Mouse (Mus musculus) forebrain, embryonic 15.5 days (tissue): ENCODE measurements around the gene Sc5d. TPM values are rescaled to one million over a fixed set of nuclear protein-coding genes. Genes with fewer than 3 reads are reported as not detected.

ENCODE experiments used
- ATAC-seq: fragments of 200-750 bp; cut with Nextera tagmentation; replicated peaks from 2 replicates; pipeline ENCODE4 v1.8.0; 2017; ENCODE audit warnings: mild to moderate bottlenecking, moderate TSS enrichment, moderate library complexity
- H3K27ac ChIP-seq: fragments of 300-500 bp; sonication (generic); replicated peaks from 2 replicates; pipeline ENCODE4 v1.5.1; 2015; ENCODE audit warnings: mild to moderate bottlenecking, inconsistent platforms
- H3K27me3 ChIP-seq: fragments of 300-500 bp; sonication (generic); 2 replicates; pipeline ENCODE4 v1.6.1; 2015; ENCODE audit warnings: inconsistent platforms
- H3K36me3 ChIP-seq: fragments of 300-500 bp; sonication (generic); 2 replicates; pipeline ENCODE4 v1.6.1; 2015; ENCODE audit warnings: mild to moderate bottlenecking, inconsistent platforms
- H3K4me1 ChIP-seq: fragments of 300-500 bp; sonication (generic); 2 replicates; pipeline ENCODE4 v1.6.1; 2015; ENCODE audit warnings: inconsistent platforms
- H3K4me2 ChIP-seq: fragments of 300-500 bp; sonication (generic); replicated peaks from 2 replicates; pipeline ENCODE4 v1.6.1; 2015; ENCODE audit warnings: mild to moderate bottlenecking, inconsistent platforms
- H3K4me3 ChIP-seq: fragments of 300-500 bp; sonication (generic); 2 replicates; pipeline ENCODE4 v1.5.1; 2015; ENCODE audit warnings: mild to moderate bottlenecking, inconsistent platforms
- H3K9ac ChIP-seq: fragments of 300-500 bp; sonication (generic); replicated peaks from 2 replicates; pipeline ENCODE4 v1.6.1; 2015; ENCODE audit warnings: mild to moderate bottlenecking, inconsistent platforms
- H3K9me3 ChIP-seq: fragments of 300-500 bp; sonication (generic); 2 replicates; pipeline ENCODE4 v1.6.1; 2016; ENCODE audit warnings: inconsistent platforms
- WGBS: fragments of 180-500 bp; shearing (Covaris S2); methylation state at CpG from one replicate; pipeline ENCODE4 v1.1.7; 2015; ENCODE audit warnings: mixed read lengths; 5-methylcytosine and 5-hydroxymethylcytosine counted together
- polyA plus RNA-seq: library from polyadenylated mRNA; unstranded; fragments of >200 nt; fragmentation: Nextera tagmentation; extraction: Ambion mirVana; gene quantifications from 2 replicates; pipeline ENCODE4 v1.2.1, GENCODE M21; 2015

Sc5d gene
- polyA plus RNA-seq: 68.1 and 69.8 TPM in 2 replicates

DNA sequence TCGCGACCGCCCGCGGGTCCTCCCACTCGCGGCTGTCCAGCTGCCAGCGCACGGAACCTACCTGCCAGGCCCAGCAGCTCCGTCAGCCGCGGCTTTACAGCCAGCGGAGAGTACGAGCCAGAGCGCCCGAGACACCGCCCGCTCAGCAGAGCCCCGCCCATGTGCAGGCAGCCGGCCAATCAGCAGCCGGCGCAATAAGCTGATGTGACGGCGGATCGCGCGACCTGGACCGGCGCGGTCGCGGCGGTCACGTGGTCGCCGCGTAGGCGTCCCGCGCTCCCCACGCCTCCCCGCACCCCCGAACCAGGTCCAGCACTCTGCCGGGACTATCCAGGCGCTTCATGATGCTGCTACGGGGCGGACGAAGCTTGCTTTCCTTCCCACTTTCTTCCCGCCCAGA, at the start of gene Sc5d:
Gene Sc5d, minus strand, starts transcription at position 112 of the 400 bp plus-strand sequence.
- Histone ChIP-seq H3K27ac (peak within 1 kb of the TSS; percentile 91), H3K4me1 (peaks cover 33% of the 10 kb centered on the region), H3K27me3 (no peaks in the 10 kb centered on the region), H3K4me3 (peak within 1 kb of the TSS; percentile 77), H3K9me3 (no peaks in the 10 kb centered on the region), H3K4me2 (peak within 1 kb of the TSS; percentile 55), H3K9ac (peak within 1 kb of the TSS; percentile 71), H3K36me3 (peaks cover 11% of the 10 kb centered on the region)
- ATAC-seq: peak; percentile 99
- under 1% methylated on average over 46 of the region's 49 CpGs for WGBS

GRCm38 (mm10) chr9:42311311-42311710, 47.3 kb upstream of the Sc5d start:
- Histone ChIP-seq H3K27me3 (no peaks in the 10 kb centered on the region), H3K36me3 (no peaks in the 10 kb centered on the region), H3K4me2 (no peak overlapping the region), H3K27ac (no peak overlapping the region), H3K4me1 (no peaks in the 10 kb centered on the region), H3K9ac (no peak overlapping the region), H3K4me3 (no peak overlapping the region), H3K9me3 (no peaks in the 10 kb centered on the region)
- ATAC-seq: no peak
- 95% methylated on average over 3 of the region's 3 CpGs for WGBS

DNA sequence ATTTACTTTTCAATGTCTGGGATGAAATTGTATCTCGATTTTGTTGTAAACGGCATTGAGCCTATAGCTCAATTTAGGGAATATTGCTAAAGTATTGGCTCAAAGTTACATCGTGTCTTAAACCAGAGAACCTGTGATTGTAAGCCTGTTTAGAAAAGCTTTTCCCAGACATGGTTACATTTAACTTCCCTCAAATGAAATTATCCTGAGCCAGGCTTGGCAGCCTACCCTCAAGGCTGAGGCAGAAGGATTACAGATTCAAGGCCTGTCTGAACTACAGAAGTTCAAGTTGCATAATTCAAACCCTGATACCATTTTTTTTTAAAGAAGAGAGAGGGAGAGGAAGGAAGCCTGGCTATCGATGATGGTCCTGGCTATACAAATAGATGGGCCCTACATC, 39.8 kb upstream of the Sc5d start:
- no peak overlapping the region for H3K4me2 ChIP-seq
- H3K9me3 ChIP-seq: no peaks in the 10 kb centered on the region
- H3K27ac ChIP-seq: no peak overlapping the region
- H3K4me3 ChIP-seq: no peak overlapping the region
- 93% methylated on average over 4 of the region's 4 CpGs for WGBS
- ATAC-seq: no peak
- no peaks in the 10 kb centered on the region for H3K27me3 ChIP-seq
- no peaks in the 10 kb centered on the region for H3K4me1 ChIP-seq
- H3K36me3 ChIP-seq: no peaks in the 10 kb centered on the region
- no peak overlapping the region for H3K9ac ChIP-seq

- no peak overlapping the region for H3K9ac ChIP-seq
- ATAC-seq: no peak
- H3K36me3 ChIP-seq: no peaks in the 10 kb centered on the region
- WGBS: 87% methylated on average over 6 of the region's 6 CpGs
- no peak overlapping the region for H3K4me2 ChIP-seq
- H3K9me3 ChIP-seq: no peaks in the 10 kb centered on the region
- no peaks in the 10 kb centered on the region for H3K4me1 ChIP-seq
- H3K4me3 ChIP-seq: no peak overlapping the region
- H3K27me3 ChIP-seq: no peaks in the 10 kb centered on the region
- H3K27ac ChIP-seq: no peak overlapping the region
These were observed 37.1 kb upstream of the Sc5d start for GRCm38 (mm10) chr9:42301082-42301633.

GRCm38 (mm10) chr9:42296297-42296922, 32.4 kb upstream of the Sc5d start:
- Histone ChIP-seq H3K27ac (no peak overlapping the region), H3K9me3 (no peaks in the 10 kb centered on the region), H3K27me3 (no peaks in the 10 kb centered on the region), H3K4me3 (no peak overlapping the region), H3K4me2 (no peak overlapping the region), H3K36me3 (no peaks in the 10 kb centered on the region), H3K9ac (no peak overlapping the region), H3K4me1 (peaks cover 2% of the 10 kb centered on the region; the same call in 1 of the 2 replicates)
- WGBS: 95% methylated on average over 10 of the region's 10 CpGs
- ATAC-seq: no peak

DNA sequence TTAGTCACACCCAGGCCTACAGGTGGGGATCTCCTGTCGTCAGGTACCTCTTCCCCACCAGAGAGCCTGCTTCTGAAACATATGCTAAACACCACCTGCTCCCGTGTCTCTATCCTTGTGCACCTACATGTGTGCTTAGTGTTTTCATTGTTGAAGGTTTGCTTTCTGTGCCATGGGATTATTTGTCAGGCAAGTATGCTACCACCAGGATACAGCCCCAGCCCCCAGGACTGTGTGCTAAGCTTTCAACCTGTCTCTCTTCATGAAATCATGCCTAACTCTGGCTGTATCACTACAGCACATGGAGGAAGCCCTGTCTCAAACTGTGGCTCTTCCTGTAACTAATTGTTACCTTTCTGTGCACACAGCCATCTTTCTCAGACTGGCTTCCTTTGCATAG, 30.1 kb upstream of the Sc5d start:
- 80% methylated on average over 2 of the region's 2 CpGs for WGBS
- H3K36me3 ChIP-seq: no peaks in the 10 kb centered on the region

GRCm38 (mm10) chr9:42293596-42293995, 29.5 kb upstream of the Sc5d start:
- no peak overlapping the region for H3K4me3 ChIP-seq
- H3K36me3 ChIP-seq: no peaks in the 10 kb centered on the region
- no peak overlapping the region for H3K27ac ChIP-seq
- no peaks in the 10 kb centered on the region for H3K27me3 ChIP-seq
- H3K9ac ChIP-seq: no peak overlapping the region
- H3K4me2 ChIP-seq: no peak overlapping the region
- no peaks in the 10 kb centered on the region for H3K9me3 ChIP-seq
- ATAC-seq: no peak
- WGBS: 75% methylated on average over 3 of the region's 3 CpGs
- H3K4me1 ChIP-seq: peaks cover 2% of the 10 kb centered on the region; the same call in 1 of the 2 replicates

More for the DNA sequence above, 30.1 kb upstream of the Sc5d start:
- H3K9ac ChIP-seq: no peak overlapping the region
- H3K27me3 ChIP-seq: no peaks in the 10 kb centered on the region
- no peak overlapping the region for H3K27ac ChIP-seq
- ATAC-seq: no peak
- H3K4me3 ChIP-seq: no peak overlapping the region
- H3K9me3 ChIP-seq: no peaks in the 10 kb centered on the region
- H3K4me1 ChIP-seq: peaks cover 2% of the 10 kb centered on the region; the same call in 1 of the 2 replicates
- no peak overlapping the region for H3K4me2 ChIP-seq

DNA sequence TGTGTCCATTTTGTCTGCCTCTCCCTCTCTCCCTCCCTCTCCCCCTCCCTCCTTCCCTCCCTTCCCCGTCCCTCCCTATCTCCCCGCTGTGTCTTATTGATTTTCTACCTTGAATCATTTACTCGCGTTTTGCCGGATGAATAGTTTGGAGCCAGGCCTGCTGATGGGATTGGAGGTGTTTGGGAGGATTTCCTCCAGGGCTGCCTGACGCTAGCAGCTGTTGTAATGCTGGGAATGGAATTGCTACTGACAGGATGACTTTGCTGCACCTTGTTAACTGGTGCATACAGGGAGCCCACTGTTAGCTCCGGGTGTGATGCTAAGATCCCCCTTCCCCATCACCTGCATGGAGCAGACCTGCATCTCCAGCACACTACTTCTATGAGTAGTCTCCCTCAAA, 29.0 kb upstream of the Sc5d start:
- H3K4me2 ChIP-seq: no peak overlapping the region

GRCm38 (mm10) chr9:42279676-42280075, 15.6 kb upstream of the Sc5d start:
- no peak overlapping the region for H3K27ac ChIP-seq
- H3K4me3 ChIP-seq: no peak overlapping the region
- H3K36me3 ChIP-seq: no peaks in the 10 kb centered on the region
- ATAC-seq: no peak
- H3K4me2 ChIP-seq: no peak overlapping the region
- H3K27me3 ChIP-seq: no peaks in the 10 kb centered on the region
- H3K4me1 ChIP-seq: no peaks in the 10 kb centered on the region
- H3K9me3 ChIP-seq: no peaks in the 10 kb centered on the region
- H3K9ac ChIP-seq: no peak overlapping the region
- WGBS: 80% methylated on average over 4 of the region's 4 CpGs

More for the DNA sequence above, 29.0 kb upstream of the Sc5d start:
- Histone ChIP-seq H3K27me3 (no peaks in the 10 kb centered on the region), H3K27ac (no peak overlapping the region), H3K4me1 (peaks cover 2% of the 10 kb centered on the region; the same call in 1 of the 2 replicates), H3K9me3 (no peaks in the 10 kb centered on the region), H3K9ac (no peak overlapping the region), H3K4me3 (no peak overlapping the region), H3K36me3 (no peaks in the 10 kb centered on the region)
- WGBS: 34% methylated on average over 7 of the region's 7 CpGs
- no peak for ATAC-seq

- H3K27ac ChIP-seq: no peak overlapping the region
- H3K27me3 ChIP-seq: no peaks in the 10 kb centered on the region
- H3K4me2 ChIP-seq: no peak overlapping the region
- no peaks in the 10 kb centered on the region for H3K36me3 ChIP-seq
- H3K9ac ChIP-seq: no peak overlapping the region
- no peaks in the 10 kb centered on the region for H3K9me3 ChIP-seq
- H3K4me1 ChIP-seq: no peaks in the 10 kb centered on the region
- WGBS: 86% methylated on average over 3 of the region's 3 CpGs
- H3K4me3 ChIP-seq: no peak overlapping the region
- ATAC-seq: no peak
These were observed 14.0 kb upstream of the Sc5d start for GRCm38 (mm10) chr9:42278046-42278445.

GRCm38 (mm10) chr9:42277606-42278005, 13.6 kb upstream of the Sc5d start:
- Histone ChIP-seq H3K27me3 (no peaks in the 10 kb centered on the region), H3K9ac (no peak overlapping the region), H3K4me1 (no peaks in the 10 kb centered on the region), H3K4me3 (no peak overlapping the region), H3K36me3 (no peaks in the 10 kb centered on the region), H3K27ac (no peak overlapping the region), H3K4me2 (no peak overlapping the region), H3K9me3 (no peaks in the 10 kb centered on the region)
- ATAC-seq: no peak
- WGBS: 88% methylated on average over 1 of the region's 1 CpGs

GRCm38 (mm10) chr9:42277162-42277561, 13.1 kb upstream of the Sc5d start:
- Histone ChIP-seq H3K27ac (no peak overlapping the region), H3K4me1 (no peaks in the 10 kb centered on the region), H3K4me2 (no peak overlapping the region), H3K4me3 (no peak overlapping the region), H3K27me3 (no peaks in the 10 kb centered on the region), H3K9ac (no peak overlapping the region), H3K9me3 (no peaks in the 10 kb centered on the region), H3K36me3 (no peaks in the 10 kb centered on the region)
- no peak for ATAC-seq

DNA sequence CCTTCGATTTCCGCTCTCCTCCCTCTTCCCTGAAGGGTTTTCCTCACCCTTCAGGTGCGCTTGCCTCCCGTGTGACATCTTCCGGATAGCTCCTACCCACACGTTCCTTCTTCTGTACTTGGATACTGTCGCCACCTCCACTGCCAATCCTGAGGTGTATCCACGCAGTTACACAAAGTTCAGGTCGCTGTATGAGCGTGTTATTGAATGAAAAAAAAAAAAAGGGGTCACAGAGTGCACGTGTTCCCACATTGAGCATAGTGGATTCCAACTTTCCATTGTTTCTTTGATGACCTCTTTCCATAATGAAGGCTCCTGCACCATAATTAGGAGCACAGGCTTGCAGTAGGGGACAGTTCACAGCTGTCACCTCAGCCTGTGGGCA, 11.7 kb upstream of the Sc5d start:
- H3K9me3 ChIP-seq: no peaks in the 10 kb centered on the region
- H3K27me3 ChIP-seq: no peaks in the 10 kb centered on the region
- no peaks in the 10 kb centered on the region for H3K36me3 ChIP-seq
- no peak for ATAC-seq
- 68% methylated on average over 11 of the region's 11 CpGs for WGBS
- no peaks in the 10 kb centered on the region for H3K4me1 ChIP-seq
- H3K27ac ChIP-seq: no peak overlapping the region
- no peak overlapping the region for H3K9ac ChIP-seq
- H3K4me3 ChIP-seq: no peak overlapping the region
- no peak overlapping the region for H3K4me2 ChIP-seq
